Mouse (Mus musculus) cerebellum, adult 8-10 months (tissue): Measurements from ENCODE around the gene Glod4.

Source experiments
- DNase-seq: peaks from one replicate; pipeline ENCODE4 v3.0.0; 2022

The Glod4 gene

DNA sequence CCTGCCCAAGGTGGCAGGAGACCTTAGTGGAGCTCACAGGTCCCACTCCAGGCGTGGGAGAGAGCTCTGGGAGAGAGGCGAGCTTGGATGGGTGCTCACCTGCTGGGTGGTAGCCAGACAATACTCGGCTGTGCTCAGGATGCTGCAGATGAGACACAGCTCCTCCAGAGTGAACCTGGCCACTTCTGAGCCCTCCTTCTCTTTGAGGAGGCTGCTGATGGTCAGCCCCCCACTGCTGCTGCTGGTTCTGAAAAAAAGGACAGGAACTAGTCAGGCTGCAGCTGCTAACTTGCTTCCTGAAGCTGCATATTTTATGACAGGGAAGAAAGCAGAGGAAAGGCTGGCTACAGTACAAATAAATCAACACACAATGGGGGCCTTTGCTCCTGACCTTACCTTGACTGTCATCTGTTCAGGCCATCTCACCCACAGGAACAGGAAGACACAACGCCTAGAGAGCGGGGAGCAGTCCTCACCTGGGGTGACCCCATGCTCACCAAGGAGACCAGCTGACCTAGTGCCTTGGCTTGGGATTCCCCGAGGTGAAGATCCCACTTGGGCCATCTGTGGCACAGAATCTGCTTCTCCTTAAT, 162.4 kb downstream of the Glod4 start:
- DNase-seq: no peak

DNA sequence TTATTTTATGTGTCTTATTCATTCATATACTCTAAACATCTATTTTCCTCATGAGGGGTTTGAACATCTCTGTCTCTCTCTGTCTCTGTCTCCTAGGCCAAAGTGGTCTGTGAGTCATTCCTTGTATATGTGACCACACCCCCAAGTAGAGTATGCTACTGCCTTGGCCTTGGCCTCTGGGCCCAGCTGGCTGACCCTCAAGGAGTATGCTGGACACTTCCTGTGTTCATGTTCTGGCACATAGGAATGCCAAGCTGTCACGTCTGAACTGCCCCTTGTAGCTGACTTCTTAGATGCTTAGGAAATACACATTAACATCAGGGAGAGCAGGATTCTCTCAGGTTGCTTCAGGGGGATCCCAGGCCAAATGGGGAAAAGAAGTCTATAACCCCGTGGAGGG, 163.2 kb downstream of the Glod4 start:
- DNase-seq: no peak

DNA sequence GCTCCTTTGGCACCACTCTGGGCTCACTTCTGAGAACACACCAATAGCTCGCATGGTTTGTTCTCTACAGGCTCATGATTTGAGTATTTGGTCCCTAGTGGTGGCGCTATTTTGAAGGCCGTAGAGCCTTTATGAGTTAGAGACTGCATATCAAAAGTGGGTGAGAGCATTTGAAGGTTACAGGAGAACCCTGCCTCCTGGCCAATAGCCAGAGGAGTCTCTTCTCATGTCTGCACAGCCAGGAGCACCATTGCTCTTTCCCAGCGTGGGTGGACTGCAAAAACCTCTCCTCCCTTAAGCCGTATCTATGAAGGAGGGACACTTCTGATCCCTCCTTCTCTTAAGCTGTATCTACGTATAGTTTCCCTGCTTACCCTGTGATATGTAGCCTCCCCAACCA, 166.2 kb downstream of the Glod4 start:
- DNase-seq: no peak

DNA sequence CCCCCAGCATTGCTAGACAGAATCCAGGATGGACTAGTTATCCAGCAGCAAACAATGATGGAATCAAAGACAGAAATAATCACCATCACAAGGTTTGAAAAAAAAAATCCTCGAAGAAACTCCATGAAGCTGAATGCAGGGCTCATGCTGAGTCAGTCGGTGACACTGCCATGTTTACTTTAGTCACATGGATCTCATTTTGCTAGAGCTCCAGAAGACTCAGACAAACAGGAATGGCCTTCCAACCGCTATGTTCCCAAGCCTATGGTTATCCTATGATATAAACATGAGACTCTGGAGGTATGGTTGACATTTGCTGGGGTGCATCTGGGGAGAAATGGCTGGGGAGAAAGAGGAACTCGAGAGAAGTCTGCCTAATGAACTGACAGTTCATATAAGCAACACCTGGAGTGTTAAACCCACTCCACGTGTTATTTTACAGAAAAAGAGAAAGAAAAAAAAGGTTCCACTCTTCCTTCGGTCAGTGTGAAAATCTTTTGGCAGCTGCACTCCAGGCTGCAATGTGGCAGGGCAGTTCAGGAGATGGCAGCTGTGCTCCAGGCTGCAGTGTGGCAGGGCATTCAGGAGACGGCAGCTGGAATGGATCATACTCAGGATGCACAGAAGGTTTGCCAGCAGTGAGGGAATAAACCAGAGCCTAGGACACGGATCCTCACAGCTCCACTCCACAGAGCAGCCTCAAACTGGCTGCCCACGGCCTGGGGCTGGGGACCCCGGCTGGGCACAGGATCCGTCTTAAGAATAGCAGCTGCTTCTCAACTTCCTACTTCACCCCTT, 169.0 kb downstream of the Glod4 start:
- no peak for DNase-seq
